ENCODE assay signal across 8 mouse cellular contexts in the genomic region with DNA sequence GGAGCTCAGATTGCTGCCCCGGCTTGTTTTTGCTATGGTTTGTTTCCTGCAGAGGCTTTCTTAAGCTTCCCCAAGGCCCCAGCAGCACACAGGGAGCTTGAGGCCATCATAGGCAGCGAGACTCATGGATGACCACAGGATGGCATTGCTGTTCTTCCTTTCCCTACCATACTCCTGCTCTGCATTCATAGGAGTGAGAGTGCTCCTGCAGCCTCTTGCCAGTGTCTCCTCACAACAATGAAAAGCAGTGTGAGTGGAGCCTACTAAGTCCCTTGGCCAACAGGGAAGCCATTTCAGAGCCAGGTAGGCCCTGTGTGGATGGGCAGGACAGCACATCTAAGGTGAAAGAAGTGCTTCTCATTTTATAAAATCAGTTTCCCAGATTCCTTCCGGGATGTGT.
DNase-seq lines count a peak whose midpoint lies in the region; ATAC-seq lines count a peak whose summit lies in the region.

No protein-coding gene starts in this region.

- WGBS in hindbrain, embryonic 14.5 days = 54% methylated on average over 3 of the region's 3 CpGs

- H3K9me3 ChIP-seq in hindbrain, embryonic 14.5 days (ENCODE audit: control insufficient read depth, low read length) = no peaks in the 10 kb centered on the region

- no peaks in the 10 kb centered on the region for H3K27me3 ChIP-seq in hindbrain, embryonic 14.5 days (ENCODE audit: control insufficient read depth, insufficient read depth, low read length)

- H3K4me2 ChIP-seq in hindbrain, embryonic 14.5 days (replicated peaks) = peak overlapping the region; percentile 28

- H3K4me1 ChIP-seq in hindbrain, embryonic 14.5 days (replicated peaks; ENCODE audit: control insufficient read depth, insufficient read depth, low read length) = peaks cover 15% of the 10 kb centered on the region; the same call in 1 of the 2 replicates

- H3K27ac ChIP-seq in hindbrain, embryonic 14.5 days = peak overlapping the region; percentile 85

- intact Hi-C loops in left cerebral cortex, postnatal 10 days (cut with DNase I) = loop anchor here (10.0 kb wide), 1 partner anchor 459 kb away; no protein-coding TSS in a partner anchor

- DNase-seq in kidney, adult 9 months = peak; percentile 13
- no peak for DNase-seq in kidney, adult 18-20 months
- DNase-seq in embryo, embryonic 10 days (ENCODE audit: low spot score) = peak; percentile 66
- peak; percentile 74 for DNase-seq in hindbrain, embryonic 14.5 days (ENCODE audit: low spot score)
- peak; percentile 37 to 73 for DNase-seq in left cerebral cortex, postnatal 10 days (ENCODE audit: extremely low spot score in 1 of 2, low spot score in 2 of 2)
- peak; percentile 30 for DNase-seq in right cerebral cortex, postnatal 14 days
- no peak for DNase-seq in MN1 (ENCODE audit: low spot score)
- DNase-seq in ovary, postnatal 14 days (ENCODE audit: low spot score) = no peak

- ATAC-seq in hindbrain, embryonic 14.5 days (ENCODE audit: low FRiP score) = peak; percentile 95

- H3K36me3 ChIP-seq in hindbrain, embryonic 14.5 days (replicated peaks; ENCODE audit: control insufficient read depth, insufficient read depth) = no peaks in the 10 kb centered on the region

- no peak overlapping the region for H3K4me3 ChIP-seq in hindbrain, embryonic 14.5 days (replicated peaks; ENCODE audit: low read length)

- H3K9ac ChIP-seq in hindbrain, embryonic 14.5 days = peak overlapping the region; percentile 16

Comparison
In these comparisons a context has a peak if more than half of its experiments do, and no peak if none do; other contexts are left out.
1. DNase-seq: peak in kidney, adult 9 months (single experiment), embryo, embryonic 10 days (single experiment), hindbrain, embryonic 14.5 days (single experiment), left cerebral cortex, postnatal 10 days (2 of 2) and right cerebral cortex, postnatal 14 days (single experiment); none in kidney, adult 18-20 months (single experiment), MN1 (single experiment) and ovary, postnatal 14 days (single experiment).